Mouse (Mus musculus) retina, postnatal 7 days (tissue): ENCODE results near the gene Cbx8.
A peak's percentile ranks its signal among the peaks of the same experiment; 100 is the strongest.

ENCODE experiments used
- DNase-seq: peaks from one replicate; pipeline ENCODE4 v3.0.0-alpha.2; 2012; ENCODE audit warnings: low read depth, low spot score

Gene Cbx8

GRCm38 (mm10) chr11:119034635-119035034 is 6.1 kb downstream of the Cbx8 start:
- no peak for DNase-seq

GRCm38 (mm10) chr11:119033874-119034558 is 6.8 kb downstream of the Cbx8 start:
- DNase-seq = no peak

GRCm38 (mm10) chr11:119026203-119026602 is 14.6 kb downstream of the Cbx8 start:
- peak; percentile 51 for DNase-seq

GRCm38 (mm10) chr11:119024260-119024659 is 16.5 kb downstream of the Cbx8 start:
- DNase-seq = no peak

- no peak for DNase-seq
Observed at GRCm38 (mm10) chr11:119023616-119023980, 17.2 kb downstream of the Cbx8 start.

- DNase-seq = peak; percentile 84
Observed at GRCm38 (mm10) chr11:119022895-119023615, 17.7 kb downstream of the Cbx8 start, which contains the start of gene Cbx2. Gene Cbx2, plus strand, starts transcription at chr11:119022962.

- no peak for DNase-seq
Observed at GRCm38 (mm10) chr11:119022068-119022894, 18.5 kb downstream of the Cbx8 start.

GRCm38 (mm10) chr11:119021180-119021579 is 19.6 kb downstream of the Cbx8 start:
- no peak for DNase-seq

GRCm38 (mm10) chr11:119017506-119017905 is 23.3 kb downstream of the Cbx8 start:
- no peak for DNase-seq

- DNase-seq = no peak
Observed at GRCm38 (mm10) chr11:119014455-119014854, 26.3 kb downstream of the Cbx8 start.

GRCm38 (mm10) chr11:119007461-119008456 is 33.0 kb downstream of the Cbx8 start:
- DNase-seq = no peak

GRCm38 (mm10) chr11:119006462-119006861 is 34.3 kb downstream of the Cbx8 start:
- no peak for DNase-seq

GRCm38 (mm10) chr11:119005547-119006275 is 35.1 kb downstream of the Cbx8 start:
- no peak for DNase-seq

- DNase-seq = no peak
Observed at GRCm38 (mm10) chr11:119001493-119002128, 39.2 kb downstream of the Cbx8 start.

GRCm38 (mm10) chr11:119000877-119001276 is 39.9 kb downstream of the Cbx8 start:
- DNase-seq = no peak

GRCm38 (mm10) chr11:118999361-118999804 is 41.4 kb downstream of the Cbx8 start:
- DNase-seq = no peak

- DNase-seq = peak; percentile 83
Observed at GRCm38 (mm10) chr11:118998540-118999265, 42.1 kb downstream of the Cbx8 start.

GRCm38 (mm10) chr11:118997182-118997581 is 43.6 kb downstream of the Cbx8 start:
- no peak for DNase-seq

- peak; percentile 67 for DNase-seq
Observed at GRCm38 (mm10) chr11:118995448-118995847, 45.3 kb downstream of the Cbx8 start.
